8 mouse cellular contexts compared by ENCODE assay signal in genomic region chr5:75152021-75152425, GRCm38 (mm10). TPM values are rescaled to one million over a fixed set of nuclear protein-coding genes. Genes with fewer than 3 reads are reported as not detected.
DNase-seq lines count a peak whose midpoint lies in the region; ATAC-seq and TF ChIP-seq lines count a peak whose summit lies in the region.

Gene Pdgfra (plus strand): TSS chr5:75152292.

- no peak for ATAC-seq in hindbrain, embryonic 15.5 days (ENCODE audit: low FRiP score, low read depth)
- peak; percentile 31; the same call in 1 of the 2 replicates for ATAC-seq in limb, embryonic 14.5 days (ENCODE audit: low FRiP score, low read depth)
- ATAC-seq in neural tube, embryonic 13.5 days (ENCODE audit: low read depth), result no peak

- H3K36me3 ChIP-seq in hindbrain, embryonic 15.5 days, result no peaks in the 10 kb centered on the region
- H3K36me3 ChIP-seq in limb, embryonic 14.5 days (ENCODE audit: control insufficient read depth, insufficient read depth, low read length), result no peaks in the 10 kb centered on the region; the same call in none of the 2 replicates
- H3K36me3 ChIP-seq in neural tube, embryonic 13.5 days, result no peaks in the 10 kb centered on the region

- peaks cover 42% of the 10 kb centered on the region for H3K27me3 ChIP-seq in hindbrain, embryonic 15.5 days
- H3K27me3 ChIP-seq in limb, embryonic 14.5 days (ENCODE audit: control insufficient read depth, insufficient read depth, low read length), result no peaks in the 10 kb centered on the region
- peaks cover 89% of the 10 kb centered on the region for H3K27me3 ChIP-seq in neural tube, embryonic 13.5 days
- peaks cover 20% of the 10 kb centered on the region; the same call in 1 of the 2 replicates for H3K27me3 ChIP-seq in cerebellum, adult 2 months (ENCODE audit: control insufficient read depth, insufficient read depth, low read length)

- no peaks in the 10 kb centered on the region for H3K9me3 ChIP-seq in hindbrain, embryonic 15.5 days
- H3K9me3 ChIP-seq in limb, embryonic 14.5 days (ENCODE audit: control insufficient read depth, low read length), result no peaks in the 10 kb centered on the region
- H3K9me3 ChIP-seq in neural tube, embryonic 13.5 days, result no peaks in the 10 kb centered on the region

- H3K4me3 ChIP-seq in hindbrain, embryonic 15.5 days, result peak within 1 kb of the TSS; percentile 30
- peak within 1 kb of the TSS; percentile 76 for H3K4me3 ChIP-seq in limb, embryonic 14.5 days (replicated peaks; ENCODE audit: low read length)
- peak within 1 kb of the TSS; percentile 37 for H3K4me3 ChIP-seq in neural tube, embryonic 13.5 days
- H3K4me3 ChIP-seq in cerebellum, adult 2 months (replicated peaks; ENCODE audit: insufficient read depth, low read depth, low read length), result no peak within 1 kb of the TSS

- DNase-seq in 3T3-L1 (ENCODE audit: low read depth, low spot score), result peak; percentile 87
- DNase-seq in adrenal gland, postnatal 36 days, result no peak
- no peak for DNase-seq in gastrocnemius, adult 8-10 months (ENCODE audit: low spot score in 2 of 2)
- peak; percentile 94 for DNase-seq in limb, embryonic 14.5 days (ENCODE audit: low spot score)
- no peak for DNase-seq in cerebellum, adult 2 months
- DNase-seq in T-cell, adult 2 months (ENCODE audit: low spot score), result no peak

- peaks cover 56% of the 10 kb centered on the region for H3K4me1 ChIP-seq in hindbrain, embryonic 15.5 days (replicated peaks)
- H3K4me1 ChIP-seq in limb, embryonic 14.5 days (ENCODE audit: control insufficient read depth, insufficient read depth, low read length), result peaks cover 22% of the 10 kb centered on the region
- H3K4me1 ChIP-seq in neural tube, embryonic 13.5 days (replicated peaks), result peaks cover 73% of the 10 kb centered on the region
- peaks cover 8% of the 10 kb centered on the region for H3K4me1 ChIP-seq in cerebellum, adult 2 months (ENCODE audit: control insufficient read depth, insufficient read depth, low read length)

- peak; percentile 62; the same call in 1 of the 2 replicates for TF ChIP-seq POLR2A in limb, embryonic 14.5 days (IDR thresholded peaks at IDR 0.05; ENCODE audit: borderline replicate concordance, extremely low read depth, insufficient read depth, insufficient read length)
- TF ChIP-seq POLR2A in cerebellum, adult 2 months (IDR thresholded peaks at IDR 0.05; ENCODE audit: borderline replicate concordance, insufficient read depth, low read length), result no peak

- TF ChIP-seq CTCF in cerebellum, adult 2 months (IDR thresholded peaks at IDR 0.05; ENCODE audit: borderline replicate concordance, insufficient read depth, low read depth, low read length), result no peak

- peak within 1 kb of the TSS; percentile 40 for H3K4me2 ChIP-seq in hindbrain, embryonic 15.5 days
- peak within 1 kb of the TSS; percentile 66 for H3K4me2 ChIP-seq in limb, embryonic 14.5 days (replicated peaks; ENCODE audit: low read depth, low read length, severe bottlenecking)
- H3K4me2 ChIP-seq in neural tube, embryonic 13.5 days, result peak within 1 kb of the TSS; percentile 45

- 0 out of 2 replicates have a peak within 1 kb of the TSS, but pooled peaks have one; percentile 1 for H3K27ac ChIP-seq in hindbrain, embryonic 15.5 days (replicated peaks)
- H3K27ac ChIP-seq in limb, embryonic 14.5 days (replicated peaks; ENCODE audit: low read depth, low read length), result peak within 1 kb of the TSS; percentile 100
- peak within 1 kb of the TSS; percentile 74 for H3K27ac ChIP-seq in neural tube, embryonic 13.5 days (replicated peaks)
- no peak within 1 kb of the TSS for H3K27ac ChIP-seq in cerebellum, adult 2 months (ENCODE audit: insufficient read depth, low read length)

- WGBS in hindbrain, embryonic 15.5 days, result under 1% methylated on average over 10 of the region's 10 CpGs
- WGBS in limb, embryonic 14.5 days, result under 1% methylated on average over 10 of the region's 10 CpGs
- 1% methylated on average over 10 of the region's 10 CpGs for WGBS in neural tube, embryonic 13.5 days
- 5% methylated on average over 10 of the region's 10 CpGs for WGBS in cerebellum, adult 2 months

- no peak within 1 kb of the TSS for H3K9ac ChIP-seq in hindbrain, embryonic 15.5 days
- H3K9ac ChIP-seq in limb, embryonic 14.5 days (ENCODE audit: low read depth, low read length, severe bottlenecking), result peak within 1 kb of the TSS; percentile 99
- peak within 1 kb of the TSS; percentile 66 for H3K9ac ChIP-seq in neural tube, embryonic 13.5 days

RNA-seq across cellular contexts. Expression of gene Pdgfra, which starts in this region (rescaled TPM):
- 10 to 100 TPM; 33.4 to 48.2 TPM for total RNA-seq in adrenal gland, postnatal 36 days (2021)
- 10 to 100 TPM in 3 of 4 experiments, 1 to 10 TPM in 1; 7.0 to 18.1 (median 11.2) TPM for total RNA-seq in gastrocnemius, adult 8-10 months (2022)
- 17.1 and 17.4 TPM in 2 replicates for polyA plus RNA-seq in hindbrain, embryonic 15.5 days (2015; fragmentation: Nextera tagmentation; extraction: Ambion mirVana)
- polyA plus RNA-seq in limb, embryonic 14.5 days (2012; rRNA removed), result 111 and 115 TPM in 2 replicates
- 122 and 138 TPM in 2 replicates for polyA plus RNA-seq in limb, embryonic 14.5 days (2014; fragmentation: Nextera tagmentation; extraction: Ambion mirVana)
- polyA plus RNA-seq in neural tube, embryonic 13.5 days (2015; fragmentation: Nextera tagmentation; extraction: Ambion mirVana), result 11.3 and 16.4 TPM in 2 replicates
- 8.6 and 9.0 TPM in 2 replicates for polyA plus RNA-seq in cerebellum, adult 2 months (2012; rRNA removed)

Comparison
In these comparisons a context has a peak if more than half of its experiments do, and no peak if none do; other contexts are left out.
1. DNase-seq: peak in 3T3-L1 (single experiment) and limb, embryonic 14.5 days (single experiment); none in adrenal gland, postnatal 36 days (0 of 2), gastrocnemius, adult 8-10 months (0 of 2), cerebellum, adult 2 months (0 of 2) and T-cell, adult 2 months (single experiment).
2. Peak in every context shown above with its lines, with median percentiles within 50 percentile points of each other: H3K4me2 ChIP-seq.